Mouse (Mus musculus): ENCODE data around the gene 1700017B05Rik. TPM values are rescaled to one million over a fixed set of nuclear protein-coding genes. Genes with fewer than 3 reads are reported as not detected.

The 1700017B05Rik gene
- polyA plus RNA-seq, 1 experiment from 2014 or later: 15.5 TPM

GRCm38 (mm10) chr9:57259736-57260135, 2.7 kb downstream of the 1700017B05Rik start:
- no peak for ATAC-seq (replicated peaks; ENCODE audit: insufficient number of reproducible peaks, low FRiP score, low TSS enrichment)
- Histone ChIP-seq H3K9me3 (replicated peaks; ENCODE audit: control insufficient read depth, low read length) (no peaks in the 10 kb centered on the region), H3K4me1 (ENCODE audit: control insufficient read depth, insufficient read depth, low read length) (peaks cover 10% of the 10 kb centered on the region), H3K9ac (ENCODE audit: low read depth, low read length) (no peak overlapping the region), H3K4me2 (peak overlapping the region; percentile 98; the same call in 1 of the 2 replicates), H3K4me3 (ENCODE audit: low read depth, low read length) (no peak overlapping the region), H3K27me3 (ENCODE audit: control insufficient read depth, insufficient read depth, low read length) (no peaks in the 10 kb centered on the region), H3K27ac (ENCODE audit: low read depth, low read length) (no peak overlapping the region), H3K36me3 (ENCODE audit: control insufficient read depth, insufficient read depth, low read length) (peaks cover 17% of the 10 kb centered on the region)
- 4% methylated on average over 3 of the region's 3 CpGs for WGBS (ENCODE audit: insufficient replicate concordance)

DNA sequence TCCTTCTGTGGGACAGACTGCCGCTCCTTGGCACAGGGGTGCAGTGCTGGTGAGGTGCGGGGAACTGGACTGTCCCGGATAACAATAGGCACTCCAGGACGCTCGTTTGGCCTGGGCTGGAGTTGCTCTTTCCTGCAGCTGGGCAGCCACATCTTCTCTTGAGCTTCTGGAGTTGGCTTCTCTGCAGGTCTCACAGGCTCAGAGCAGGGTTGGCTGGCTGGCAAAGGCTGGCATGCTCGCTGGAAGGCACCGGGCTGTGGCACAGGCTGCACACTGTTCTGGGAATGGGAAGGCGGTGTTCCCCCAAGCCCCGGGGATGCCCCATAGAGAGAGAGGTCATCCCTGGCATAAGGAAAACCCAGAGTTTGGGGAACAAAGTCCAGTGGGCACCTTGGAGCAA, 4.8 kb downstream of the 1700017B05Rik start:
- Histone ChIP-seq H3K27me3 (ENCODE audit: control insufficient read depth, insufficient read depth, low read length) (no peaks in the 10 kb centered on the region), H3K9me3 (replicated peaks; ENCODE audit: control insufficient read depth, low read length) (no peaks in the 10 kb centered on the region), H3K4me1 (ENCODE audit: control insufficient read depth, insufficient read depth, low read length) (peaks cover 11% of the 10 kb centered on the region), H3K4me2 (no peak overlapping the region), H3K27ac (ENCODE audit: low read depth, low read length) (no peak overlapping the region), H3K36me3 (ENCODE audit: control insufficient read depth, insufficient read depth, low read length) (peaks cover 31% of the 10 kb centered on the region), H3K9ac (ENCODE audit: low read depth, low read length) (no peak overlapping the region), H3K4me3 (ENCODE audit: low read depth, low read length) (no peak overlapping the region)
- 95% methylated on average over 9 of the region's 9 CpGs for WGBS (ENCODE audit: insufficient replicate concordance)
- ATAC-seq (replicated peaks; ENCODE audit: insufficient number of reproducible peaks, low FRiP score, low TSS enrichment): no peak

- H3K4me3 ChIP-seq (ENCODE audit: low read depth, low read length): no peak overlapping the region
- no peak overlapping the region for H3K4me2 ChIP-seq
- H3K36me3 ChIP-seq (ENCODE audit: control insufficient read depth, insufficient read depth, low read length): peaks cover 35% of the 10 kb centered on the region
- ATAC-seq (replicated peaks; ENCODE audit: insufficient number of reproducible peaks, low FRiP score, low TSS enrichment): no peak
- no peak overlapping the region for H3K9ac ChIP-seq (ENCODE audit: low read depth, low read length)
- no peaks in the 10 kb centered on the region for H3K9me3 ChIP-seq (replicated peaks; ENCODE audit: control insufficient read depth, low read length)
- H3K4me1 ChIP-seq (ENCODE audit: control insufficient read depth, insufficient read depth, low read length): peaks cover 11% of the 10 kb centered on the region
- 92% methylated on average over 11 of the region's 11 CpGs for WGBS (ENCODE audit: insufficient replicate concordance)
- H3K27me3 ChIP-seq (ENCODE audit: control insufficient read depth, insufficient read depth, low read length): no peaks in the 10 kb centered on the region
- no peak overlapping the region for H3K27ac ChIP-seq (ENCODE audit: low read depth, low read length)
These were observed 5.6 kb downstream of the 1700017B05Rik start for GRCm38 (mm10) chr9:57256861-57257260.

DNA sequence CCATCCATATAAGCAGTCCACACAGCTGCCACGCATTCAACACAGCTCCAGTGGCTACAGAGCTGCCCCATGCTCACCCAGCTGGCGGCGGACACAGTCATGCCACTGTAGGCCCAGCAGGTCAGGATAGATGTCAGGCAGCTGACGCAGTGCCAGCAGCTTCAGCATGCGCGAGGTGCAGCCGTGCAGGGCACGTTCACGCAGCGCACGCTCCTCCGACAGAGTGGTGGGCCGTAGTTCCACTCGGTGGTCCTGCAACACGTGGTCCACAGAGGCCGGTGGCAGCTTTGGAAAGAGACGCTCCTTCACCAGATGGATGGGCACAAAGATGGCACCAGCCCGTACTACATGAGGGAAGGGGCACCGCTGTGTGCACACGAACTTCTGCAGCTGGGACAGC, 6.1 kb downstream of the 1700017B05Rik start:
- peaks cover 35% of the 10 kb centered on the region for H3K36me3 ChIP-seq (ENCODE audit: control insufficient read depth, insufficient read depth, low read length)
- ATAC-seq (replicated peaks; ENCODE audit: insufficient number of reproducible peaks, low FRiP score, low TSS enrichment): no peak

DNA sequence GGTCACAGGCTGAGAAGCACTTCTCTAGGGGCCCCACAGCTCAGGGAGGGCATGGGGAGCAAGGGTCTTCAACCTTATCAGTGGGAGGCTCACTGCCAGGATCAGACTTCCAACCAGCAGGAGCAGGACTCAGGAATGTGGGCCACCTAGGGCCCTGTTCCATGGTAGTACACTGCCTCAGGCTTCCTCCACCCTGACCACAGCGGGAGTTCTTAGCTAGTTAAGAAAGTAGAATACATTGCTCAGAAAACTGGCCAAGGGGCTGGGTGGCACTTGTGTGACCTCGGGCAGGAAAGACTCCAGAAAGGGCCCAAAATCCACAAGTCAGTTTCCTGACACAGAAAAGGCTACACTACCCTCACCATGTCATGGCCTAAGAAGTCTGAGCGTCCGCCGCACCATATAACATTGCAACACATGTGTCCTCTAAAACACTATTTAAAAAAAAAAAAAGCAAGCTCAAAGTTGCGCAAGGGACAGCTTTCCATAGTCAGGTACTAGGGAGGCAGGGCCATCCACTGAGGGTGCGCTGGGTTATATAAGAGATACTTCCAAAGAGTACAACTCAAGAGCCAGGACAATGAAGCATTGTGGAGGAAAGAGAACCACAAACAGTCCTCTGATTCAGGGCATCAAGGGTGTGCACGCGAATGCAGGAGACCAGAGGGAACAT, 7.5 kb downstream of the 1700017B05Rik start:
- Histone ChIP-seq H3K4me2 (no peak overlapping the region), H3K4me1 (ENCODE audit: control insufficient read depth, insufficient read depth, low read length) (peaks cover 3% of the 10 kb centered on the region; the same call in 1 of the 2 replicates), H3K4me3 (ENCODE audit: low read depth, low read length) (no peak overlapping the region), H3K9me3 (replicated peaks; ENCODE audit: control insufficient read depth, low read length) (no peaks in the 10 kb centered on the region), H3K27me3 (ENCODE audit: control insufficient read depth, insufficient read depth, low read length) (no peaks in the 10 kb centered on the region), H3K36me3 (ENCODE audit: control insufficient read depth, insufficient read depth, low read length) (peaks cover 35% of the 10 kb centered on the region), H3K9ac (ENCODE audit: low read depth, low read length) (no peak overlapping the region), H3K27ac (ENCODE audit: low read depth, low read length) (no peak overlapping the region)
- no peak for ATAC-seq (replicated peaks; ENCODE audit: insufficient number of reproducible peaks, low FRiP score, low TSS enrichment)
- 86% methylated on average over 9 of the region's 9 CpGs for WGBS (ENCODE audit: insufficient replicate concordance)

More for the DNA sequence above, 6.1 kb downstream of the 1700017B05Rik start:
- no peak overlapping the region for H3K27ac ChIP-seq (ENCODE audit: low read depth, low read length)
- no peaks in the 10 kb centered on the region for H3K9me3 ChIP-seq (replicated peaks; ENCODE audit: control insufficient read depth, low read length)
- 93% methylated on average over 20 of the region's 20 CpGs for WGBS (ENCODE audit: insufficient replicate concordance)
- H3K27me3 ChIP-seq (ENCODE audit: control insufficient read depth, insufficient read depth, low read length): no peaks in the 10 kb centered on the region
- H3K9ac ChIP-seq (ENCODE audit: low read depth, low read length): no peak overlapping the region
- H3K4me3 ChIP-seq (ENCODE audit: low read depth, low read length): no peak overlapping the region
- peaks cover 11% of the 10 kb centered on the region for H3K4me1 ChIP-seq (ENCODE audit: control insufficient read depth, insufficient read depth, low read length)
- H3K4me2 ChIP-seq: no peak overlapping the region

- Histone ChIP-seq H3K4me3 (ENCODE audit: low read depth, low read length) (no peak overlapping the region), H3K4me1 (ENCODE audit: control insufficient read depth, insufficient read depth, low read length) (0 out of 2 replicates have a peak, but pooled peaks cover 3% of the 10 kb centered on the region), H3K27me3 (ENCODE audit: control insufficient read depth, insufficient read depth, low read length) (no peaks in the 10 kb centered on the region), H3K36me3 (ENCODE audit: control insufficient read depth, insufficient read depth, low read length) (peaks cover 37% of the 10 kb centered on the region), H3K9ac (ENCODE audit: low read depth, low read length) (no peak overlapping the region), H3K27ac (ENCODE audit: low read depth, low read length) (no peak overlapping the region), H3K9me3 (replicated peaks; ENCODE audit: control insufficient read depth, low read length) (no peaks in the 10 kb centered on the region), H3K4me2 (no peak overlapping the region)
- 87% methylated on average over 7 of the region's 7 CpGs for WGBS (ENCODE audit: insufficient replicate concordance)
- ATAC-seq (replicated peaks; ENCODE audit: insufficient number of reproducible peaks, low FRiP score, low TSS enrichment): no peak
These were observed 8.4 kb downstream of the 1700017B05Rik start for GRCm38 (mm10) chr9:57254061-57254460.

GRCm38 (mm10) chr9:57251139-57251538, 11.3 kb downstream of the 1700017B05Rik start:
- H3K4me2 ChIP-seq: no peak overlapping the region
- peaks cover 19% of the 10 kb centered on the region for H3K36me3 ChIP-seq (ENCODE audit: control insufficient read depth, insufficient read depth, low read length)
- H3K27ac ChIP-seq (ENCODE audit: low read depth, low read length): no peak overlapping the region
- WGBS (ENCODE audit: insufficient replicate concordance): 82% methylated on average over 2 of the region's 2 CpGs
- no peaks in the 10 kb centered on the region for H3K9me3 ChIP-seq (replicated peaks; ENCODE audit: control insufficient read depth, low read length)
- no peak overlapping the region for H3K9ac ChIP-seq (ENCODE audit: low read depth, low read length)
- no peaks in the 10 kb centered on the region for H3K27me3 ChIP-seq (ENCODE audit: control insufficient read depth, insufficient read depth, low read length)
- H3K4me1 ChIP-seq (ENCODE audit: control insufficient read depth, insufficient read depth, low read length): peaks cover 6% of the 10 kb centered on the region
- H3K4me3 ChIP-seq (ENCODE audit: low read depth, low read length): no peak overlapping the region
- ATAC-seq (replicated peaks; ENCODE audit: insufficient number of reproducible peaks, low FRiP score, low TSS enrichment): no peak

- peaks cover 3% of the 10 kb centered on the region; the same call in 1 of the 2 replicates for H3K27me3 ChIP-seq (ENCODE audit: control insufficient read depth, insufficient read depth, low read length)
- H3K9me3 ChIP-seq (replicated peaks; ENCODE audit: control insufficient read depth, low read length): no peaks in the 10 kb centered on the region
- H3K36me3 ChIP-seq (ENCODE audit: control insufficient read depth, insufficient read depth, low read length): peaks cover 19% of the 10 kb centered on the region
- no peak overlapping the region for H3K27ac ChIP-seq (ENCODE audit: low read depth, low read length)
- peaks cover 6% of the 10 kb centered on the region for H3K4me1 ChIP-seq (ENCODE audit: control insufficient read depth, insufficient read depth, low read length)
- no peak overlapping the region for H3K9ac ChIP-seq (ENCODE audit: low read depth, low read length)
- H3K4me2 ChIP-seq: no peak overlapping the region
- 86% methylated on average over 4 of the region's 4 CpGs for WGBS (ENCODE audit: insufficient replicate concordance)
- H3K4me3 ChIP-seq (ENCODE audit: low read depth, low read length): no peak overlapping the region
- ATAC-seq (replicated peaks; ENCODE audit: insufficient number of reproducible peaks, low FRiP score, low TSS enrichment): no peak
These were observed 12.4 kb downstream of the 1700017B05Rik start for GRCm38 (mm10) chr9:57250026-57250425.

Measured in heart, embryonic 11.5 days (tissue).